Mouse (Mus musculus): Measurements from ENCODE around the gene Efna2. TPM values are rescaled to one million over a fixed set of nuclear protein-coding genes. Genes with fewer than 3 reads are reported as not detected.

Gene Efna2
- polyA plus RNA-seq, 1 experiment from 2014 or later = 42.3 TPM

- H3K36me3 ChIP-seq (replicated peaks; ENCODE audit: control insufficient read depth, insufficient read depth, low read depth, low read length) = peaks cover 34% of the 10 kb centered on the region
- H3K27me3 ChIP-seq (ENCODE audit: control insufficient read depth, insufficient read depth, low read length) = no peaks in the 10 kb centered on the region
- peak overlapping the region; percentile 100 for H3K4me3 ChIP-seq (ENCODE audit: low read depth, low read length)
- WGBS = under 1% methylated on average over 88 of the region's 88 CpGs
- H3K4me1 ChIP-seq (ENCODE audit: control insufficient read depth, insufficient read depth, low read length) = peaks cover 13% of the 10 kb centered on the region
- peak overlapping the region; percentile 99 for H3K4me2 ChIP-seq (ENCODE audit: low read depth, low read length)
- ATAC-seq (replicated peaks; ENCODE audit: insufficient number of reproducible peaks, low FRiP score, low TSS enrichment, low read depth) (peak; percentile 70), DNase-seq (ENCODE audit: low spot score) (peak; percentile 99)
- H3K27ac ChIP-seq (replicated peaks; ENCODE audit: low read depth, low read length) = peak overlapping the region; percentile 99
- H3K9ac ChIP-seq (replicated peaks; ENCODE audit: low read length) = peak overlapping the region; percentile 100
- no peaks in the 10 kb centered on the region for H3K9me3 ChIP-seq (replicated peaks; ENCODE audit: control insufficient read depth, low read length)
Observed at GRCm38 (mm10) chr10:80149291-80150225, 29.7 kb upstream of the Efna2 start.

GRCm38 (mm10) chr10:80150226-80151210, 28.8 kb upstream of the Efna2 start:
- Histone ChIP-seq H3K27ac (replicated peaks; ENCODE audit: low read depth, low read length) (peak overlapping the region; percentile 99), H3K9ac (replicated peaks; ENCODE audit: low read length) (peak overlapping the region; percentile 100), H3K4me3 (ENCODE audit: low read depth, low read length) (peak overlapping the region; percentile 100), H3K9me3 (replicated peaks; ENCODE audit: control insufficient read depth, low read length) (no peaks in the 10 kb centered on the region), H3K4me2 (ENCODE audit: low read depth, low read length) (peak overlapping the region; percentile 99), H3K36me3 (replicated peaks; ENCODE audit: control insufficient read depth, insufficient read depth, low read depth, low read length) (peaks cover 37% of the 10 kb centered on the region), H3K4me1 (ENCODE audit: control insufficient read depth, insufficient read depth, low read length) (peaks cover 16% of the 10 kb centered on the region), H3K27me3 (ENCODE audit: control insufficient read depth, insufficient read depth, low read length) (no peaks in the 10 kb centered on the region)
- 1% methylated on average over 57 of the region's 71 CpGs for WGBS
- peak; percentile 90 for DNase-seq (ENCODE audit: low spot score)
- no peak for ATAC-seq (replicated peaks; ENCODE audit: insufficient number of reproducible peaks, low FRiP score, low TSS enrichment, low read depth)

- Histone ChIP-seq H3K27me3 (ENCODE audit: control insufficient read depth, insufficient read depth, low read length) (no peaks in the 10 kb centered on the region), H3K27ac (replicated peaks; ENCODE audit: low read depth, low read length) (peak overlapping the region; percentile 99), H3K9me3 (replicated peaks; ENCODE audit: control insufficient read depth, low read length) (no peaks in the 10 kb centered on the region), H3K36me3 (replicated peaks; ENCODE audit: control insufficient read depth, insufficient read depth, low read depth, low read length) (peaks cover 40% of the 10 kb centered on the region), H3K4me3 (ENCODE audit: low read depth, low read length) (peak overlapping the region; percentile 100), H3K4me2 (ENCODE audit: low read depth, low read length) (peak overlapping the region; percentile 99), H3K9ac (replicated peaks; ENCODE audit: low read length) (peak overlapping the region; percentile 100), H3K4me1 (ENCODE audit: control insufficient read depth, insufficient read depth, low read length) (peaks cover 21% of the 10 kb centered on the region)
- WGBS = under 1% methylated on average over 24 of the region's 26 CpGs
- DNase-seq (ENCODE audit: low spot score) = peak; percentile 60
- no peak for ATAC-seq (replicated peaks; ENCODE audit: insufficient number of reproducible peaks, low FRiP score, low TSS enrichment, low read depth)
Observed at GRCm38 (mm10) chr10:80151211-80152034, 27.9 kb upstream of the Efna2 start.

GRCm38 (mm10) chr10:80152071-80152872, 27.0 kb upstream of the Efna2 start:
- Histone ChIP-seq H3K9me3 (replicated peaks; ENCODE audit: control insufficient read depth, low read length) (no peaks in the 10 kb centered on the region), H3K4me1 (ENCODE audit: control insufficient read depth, insufficient read depth, low read length) (peaks cover 24% of the 10 kb centered on the region), H3K4me2 (ENCODE audit: low read depth, low read length) (peak overlapping the region; percentile 99), H3K27ac (replicated peaks; ENCODE audit: low read depth, low read length) (peak overlapping the region; percentile 99), H3K27me3 (ENCODE audit: control insufficient read depth, insufficient read depth, low read length) (no peaks in the 10 kb centered on the region), H3K36me3 (replicated peaks; ENCODE audit: control insufficient read depth, insufficient read depth, low read depth, low read length) (peaks cover 48% of the 10 kb centered on the region), H3K4me3 (ENCODE audit: low read depth, low read length) (peak overlapping the region; percentile 100), H3K9ac (replicated peaks; ENCODE audit: low read length) (peak overlapping the region; percentile 100)
- peak; percentile 70 for DNase-seq (ENCODE audit: low spot score)
- WGBS = 3% methylated on average over 15 of the region's 15 CpGs
- no peak for ATAC-seq (replicated peaks; ENCODE audit: insufficient number of reproducible peaks, low FRiP score, low TSS enrichment, low read depth)

- Histone ChIP-seq H3K27me3 (ENCODE audit: control insufficient read depth, insufficient read depth, low read length) (no peaks in the 10 kb centered on the region), H3K4me2 (ENCODE audit: low read depth, low read length) (peak overlapping the region; percentile 99), H3K27ac (replicated peaks; ENCODE audit: low read depth, low read length) (peak overlapping the region; percentile 99), H3K4me3 (ENCODE audit: low read depth, low read length) (peak overlapping the region; percentile 100), H3K9me3 (replicated peaks; ENCODE audit: control insufficient read depth, low read length) (no peaks in the 10 kb centered on the region), H3K4me1 (ENCODE audit: control insufficient read depth, insufficient read depth, low read length) (peaks cover 27% of the 10 kb centered on the region), H3K9ac (replicated peaks; ENCODE audit: low read length) (peak overlapping the region; percentile 100), H3K36me3 (replicated peaks; ENCODE audit: control insufficient read depth, insufficient read depth, low read depth, low read length) (peaks cover 48% of the 10 kb centered on the region)
- WGBS = 35% methylated on average over 3 of the region's 3 CpGs
- DNase-seq (ENCODE audit: low spot score) = no peak
- ATAC-seq (replicated peaks; ENCODE audit: insufficient number of reproducible peaks, low FRiP score, low TSS enrichment, low read depth) = no peak
Observed at GRCm38 (mm10) chr10:80152873-80153260, 26.4 kb upstream of the Efna2 start.

- no peak overlapping the region for H3K27ac ChIP-seq (replicated peaks; ENCODE audit: low read depth, low read length)
- H3K4me1 ChIP-seq (ENCODE audit: control insufficient read depth, insufficient read depth, low read length) = peaks cover 27% of the 10 kb centered on the region
- 78% methylated on average over 19 of the region's 19 CpGs for WGBS
- DNase-seq (ENCODE audit: low spot score) (no peak), ATAC-seq (replicated peaks; ENCODE audit: insufficient number of reproducible peaks, low FRiP score, low TSS enrichment, low read depth) (no peak)
- peak overlapping the region; percentile 17; the same call in 1 of the 2 replicates for H3K4me3 ChIP-seq (ENCODE audit: low read depth, low read length)
- no peaks in the 10 kb centered on the region for H3K27me3 ChIP-seq (ENCODE audit: control insufficient read depth, insufficient read depth, low read length)
- no peaks in the 10 kb centered on the region for H3K9me3 ChIP-seq (replicated peaks; ENCODE audit: control insufficient read depth, low read length)
- peak overlapping the region; percentile 100 for H3K9ac ChIP-seq (replicated peaks; ENCODE audit: low read length)
- peak overlapping the region; percentile 23 for H3K4me2 ChIP-seq (ENCODE audit: low read depth, low read length)
- peaks cover 48% of the 10 kb centered on the region for H3K36me3 ChIP-seq (replicated peaks; ENCODE audit: control insufficient read depth, insufficient read depth, low read depth, low read length)
Observed at GRCm38 (mm10) chr10:80153713-80154112, 25.6 kb upstream of the Efna2 start.

Measured in embryonic facial prominence, embryonic 11.5 days (tissue).